Mouse (Mus musculus): ENCODE results near the gene Ccdc184. TPM values are rescaled to one million over a fixed set of nuclear protein-coding genes. Genes with fewer than 3 reads are reported as not detected.

Gene Ccdc184
- polyA plus RNA-seq, 1 experiment, result not detected

DNA sequence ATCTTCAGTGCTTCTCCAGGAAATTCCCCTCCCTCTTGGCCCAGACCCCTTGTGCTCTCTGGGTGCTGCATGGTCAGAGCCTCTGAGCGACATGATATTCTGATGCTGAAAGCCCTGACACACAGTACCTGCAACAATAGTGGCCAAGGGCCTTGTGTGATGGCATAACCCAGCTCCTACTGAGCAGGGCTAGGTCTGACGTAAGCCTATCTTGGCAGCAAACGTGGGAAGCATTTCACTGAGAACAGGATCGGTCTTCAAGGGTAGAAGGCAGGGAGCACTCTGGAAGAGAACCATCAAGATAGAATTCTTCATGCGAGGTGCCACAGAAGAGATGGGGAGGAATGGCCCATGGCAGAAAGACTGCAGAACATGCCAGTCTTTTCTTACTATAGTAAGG lies 1.4 kb upstream of the Ccdc184 start, which contains the start of gene Asb8:
TSS of gene Asb8 (minus strand) at position 101 of the 400 bp plus-strand sequence.
- Histone ChIP-seq H3K36me3 (ENCODE audit: control insufficient read depth) (no peaks in the 10 kb centered on the region), H3K27me3 (ENCODE audit: control insufficient read depth) (peaks cover 67% of the 10 kb centered on the region), H3K4me3 (replicated peaks) (no peak within 1 kb of the TSS), H3K9me3 (ENCODE audit: control insufficient read depth, low read length) (peaks cover 2% of the 10 kb centered on the region; the same call in 1 of the 2 replicates), H3K4me1 (ENCODE audit: control insufficient read depth) (peaks cover 2% of the 10 kb centered on the region)
- TF ChIP-seq TAL1 (IDR thresholded peaks at IDR 0.05; ENCODE audit: low read length), result no peak
- TF ChIP-seq GATA1 (IDR thresholded peaks at IDR 0.05; ENCODE audit: low read length), result no peak

DNA sequence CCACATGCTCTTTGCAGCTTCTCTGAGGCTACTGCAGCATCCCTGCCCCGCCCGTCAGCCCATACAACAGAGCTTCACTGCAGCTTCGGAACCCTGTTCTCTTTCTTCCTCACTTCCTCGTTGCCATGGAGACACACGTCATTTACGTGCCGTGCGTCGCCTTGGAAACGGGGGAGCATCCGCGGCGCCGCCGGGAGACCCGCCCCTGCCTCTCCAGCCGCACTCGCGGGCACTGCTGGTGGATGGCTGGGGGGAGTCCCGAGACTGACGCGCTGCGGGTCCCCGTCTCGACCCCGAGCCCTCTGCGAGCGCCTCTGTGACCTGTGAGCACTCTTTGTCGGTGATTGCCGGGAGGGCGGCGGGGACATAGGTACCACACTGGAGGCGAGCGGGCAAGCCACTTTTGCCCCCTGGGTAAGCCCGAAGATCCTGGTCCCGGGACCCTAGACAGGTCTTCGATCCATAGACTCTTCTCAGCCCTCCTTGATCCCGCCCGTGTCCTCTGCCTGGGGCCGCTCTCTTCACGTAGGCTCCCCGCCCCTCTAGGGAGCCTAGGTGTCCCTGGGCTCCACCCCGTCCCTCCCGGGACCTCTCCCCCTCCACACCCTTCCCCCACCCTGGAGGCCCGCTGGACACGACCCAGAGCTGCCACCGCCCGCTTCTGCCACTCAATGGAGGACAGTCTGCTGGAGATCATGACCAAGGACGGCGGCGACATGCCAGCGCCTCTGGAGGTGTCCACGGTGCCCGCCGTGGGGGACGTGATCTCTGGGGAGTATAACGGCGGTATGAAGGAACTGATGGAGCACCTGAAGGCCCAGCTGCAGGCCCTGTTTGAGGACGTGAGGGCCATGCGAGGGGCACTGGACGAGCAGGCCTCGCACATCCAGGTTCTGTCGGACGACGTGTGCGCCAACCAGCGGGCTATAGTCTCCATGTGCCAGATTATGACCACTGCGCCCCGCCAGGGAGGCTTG lies 975 bp downstream of the Ccdc184 start:
- TF ChIP-seq GATA1 (IDR thresholded peaks at IDR 0.05; ENCODE audit: low read length) (no peak), TAL1 (IDR thresholded peaks at IDR 0.05; ENCODE audit: low read length) (no peak)
- Histone ChIP-seq H3K4me3 (replicated peaks) (no peak overlapping the region), H3K4me1 (ENCODE audit: control insufficient read depth) (peaks cover 2% of the 10 kb centered on the region), H3K27me3 (ENCODE audit: control insufficient read depth) (peaks cover 89% of the 10 kb centered on the region), H3K36me3 (ENCODE audit: control insufficient read depth) (no peaks in the 10 kb centered on the region), H3K9me3 (ENCODE audit: control insufficient read depth, low read length) (peaks cover 2% of the 10 kb centered on the region; the same call in 1 of the 2 replicates)

DNA sequence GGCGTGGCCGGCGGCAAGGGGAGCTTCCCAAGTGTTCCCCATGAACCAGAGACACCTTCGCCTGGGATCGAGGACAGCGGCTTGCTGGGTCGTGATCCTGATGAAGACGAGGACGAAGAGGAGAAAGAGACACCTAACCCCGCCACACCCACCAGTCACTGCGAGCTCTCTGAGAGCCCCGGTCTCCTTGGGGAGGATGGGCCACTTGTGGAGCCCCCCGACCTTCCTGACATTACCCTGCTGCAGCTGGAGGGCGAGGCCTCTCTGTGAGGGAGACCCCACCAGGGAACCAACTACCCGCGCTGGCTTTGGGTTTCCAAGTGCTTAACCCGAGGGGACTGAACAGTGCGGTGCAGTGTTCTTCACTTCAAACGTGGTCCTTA lies 1.7 kb downstream of the Ccdc184 start:
- Histone ChIP-seq H3K9me3 (ENCODE audit: control insufficient read depth, low read length) (peaks cover 2% of the 10 kb centered on the region; the same call in 1 of the 2 replicates), H3K36me3 (ENCODE audit: control insufficient read depth) (no peaks in the 10 kb centered on the region), H3K4me1 (ENCODE audit: control insufficient read depth) (peaks cover 2% of the 10 kb centered on the region), H3K27me3 (ENCODE audit: control insufficient read depth) (peaks cover 93% of the 10 kb centered on the region), H3K4me3 (replicated peaks) (no peak overlapping the region)
- TF ChIP-seq GATA1 (IDR thresholded peaks at IDR 0.05; ENCODE audit: low read length) (no peak), TAL1 (IDR thresholded peaks at IDR 0.05; ENCODE audit: low read length) (no peak)

DNA sequence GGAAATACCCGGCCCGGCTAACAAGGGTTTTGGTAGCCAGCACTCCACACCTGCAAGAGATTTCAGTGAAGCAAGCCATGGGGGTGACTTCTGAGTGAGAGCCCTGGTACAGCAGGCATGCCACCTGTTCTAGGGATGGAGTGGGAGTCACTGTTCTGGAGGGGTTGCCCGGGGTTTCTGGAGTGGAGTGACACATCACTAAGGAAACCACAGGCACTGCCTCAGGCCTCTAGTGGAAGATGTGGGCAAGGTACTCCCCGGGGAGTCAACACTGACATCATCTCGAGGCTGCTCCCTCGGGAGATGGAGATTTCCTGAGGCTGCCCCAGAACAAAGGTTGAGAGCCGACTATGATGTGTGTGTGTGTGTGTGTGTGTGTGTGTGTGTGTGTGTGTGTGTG lies 3.4 kb downstream of the Ccdc184 start:
- H3K36me3 ChIP-seq (ENCODE audit: control insufficient read depth), result no peaks in the 10 kb centered on the region
- peaks cover 80% of the 10 kb centered on the region for H3K27me3 ChIP-seq (ENCODE audit: control insufficient read depth)
- peaks cover 2% of the 10 kb centered on the region; the same call in 1 of the 2 replicates for H3K9me3 ChIP-seq (ENCODE audit: control insufficient read depth, low read length)
- TF ChIP-seq TAL1 (IDR thresholded peaks at IDR 0.05; ENCODE audit: low read length) (no peak), GATA1 (IDR thresholded peaks at IDR 0.05; ENCODE audit: low read length) (no peak)
- peaks cover 2% of the 10 kb centered on the region for H3K4me1 ChIP-seq (ENCODE audit: control insufficient read depth)
- H3K4me3 ChIP-seq (replicated peaks), result no peak overlapping the region

DNA sequence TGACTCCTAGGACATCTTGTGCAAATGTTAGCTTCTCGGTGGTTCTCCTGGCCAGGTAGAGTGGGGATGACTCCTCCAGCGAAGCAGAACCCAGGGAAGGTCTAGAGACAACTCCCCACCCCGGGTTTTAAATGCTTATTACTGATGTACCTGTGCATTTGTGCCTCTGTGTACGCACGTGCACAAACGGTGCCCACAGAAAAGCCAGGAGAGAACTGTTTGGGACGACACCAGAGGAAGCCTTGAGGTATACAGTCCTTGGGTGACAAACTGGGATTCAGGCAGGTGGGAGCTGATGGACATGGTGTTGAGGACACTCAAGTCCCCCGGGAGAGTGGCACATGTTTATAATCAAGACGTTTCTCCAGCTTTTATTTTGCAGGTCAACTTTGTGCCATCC lies 4.0 kb downstream of the Ccdc184 start:
- peaks cover 2% of the 10 kb centered on the region; the same call in 1 of the 2 replicates for H3K9me3 ChIP-seq (ENCODE audit: control insufficient read depth, low read length)
- no peak overlapping the region for H3K4me3 ChIP-seq (replicated peaks)
- no peaks in the 10 kb centered on the region for H3K36me3 ChIP-seq (ENCODE audit: control insufficient read depth)
- H3K27me3 ChIP-seq (ENCODE audit: control insufficient read depth), result peaks cover 74% of the 10 kb centered on the region
- H3K4me1 ChIP-seq (ENCODE audit: control insufficient read depth), result peaks cover 2% of the 10 kb centered on the region
- TF ChIP-seq TAL1 (IDR thresholded peaks at IDR 0.05; ENCODE audit: low read length) (no peak), GATA1 (IDR thresholded peaks at IDR 0.05; ENCODE audit: low read length) (no peak)

DNA sequence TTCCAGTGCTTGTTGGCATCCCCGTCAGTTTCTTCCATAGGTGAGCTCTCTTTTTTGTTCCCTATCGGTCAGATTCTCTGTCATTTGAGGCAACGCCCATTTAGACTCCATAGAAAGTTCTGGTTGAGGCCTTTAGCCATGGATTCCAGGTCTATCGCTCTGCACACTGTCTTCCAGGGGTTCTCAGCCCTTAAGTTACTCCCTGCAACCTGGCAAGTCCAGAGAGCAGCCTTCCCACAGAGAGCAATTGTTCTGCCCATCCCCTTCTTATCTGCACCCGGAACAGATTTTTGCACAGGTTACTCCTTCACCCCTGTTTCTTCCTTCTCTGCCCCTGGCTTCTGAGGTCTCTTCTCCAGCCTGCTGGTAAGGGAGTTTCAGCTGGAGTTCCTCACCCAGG lies 5.2 kb downstream of the Ccdc184 start:
- Histone ChIP-seq H3K36me3 (ENCODE audit: control insufficient read depth) (no peaks in the 10 kb centered on the region), H3K4me1 (ENCODE audit: control insufficient read depth) (peaks cover 2% of the 10 kb centered on the region), H3K27me3 (ENCODE audit: control insufficient read depth) (peaks cover 67% of the 10 kb centered on the region), H3K4me3 (replicated peaks) (no peak overlapping the region), H3K9me3 (ENCODE audit: control insufficient read depth, low read length) (peaks cover 2% of the 10 kb centered on the region; the same call in 1 of the 2 replicates)
- TF ChIP-seq GATA1 (IDR thresholded peaks at IDR 0.05; ENCODE audit: low read length), result no peak
- TF ChIP-seq TAL1 (IDR thresholded peaks at IDR 0.05; ENCODE audit: low read length), result no peak

DNA sequence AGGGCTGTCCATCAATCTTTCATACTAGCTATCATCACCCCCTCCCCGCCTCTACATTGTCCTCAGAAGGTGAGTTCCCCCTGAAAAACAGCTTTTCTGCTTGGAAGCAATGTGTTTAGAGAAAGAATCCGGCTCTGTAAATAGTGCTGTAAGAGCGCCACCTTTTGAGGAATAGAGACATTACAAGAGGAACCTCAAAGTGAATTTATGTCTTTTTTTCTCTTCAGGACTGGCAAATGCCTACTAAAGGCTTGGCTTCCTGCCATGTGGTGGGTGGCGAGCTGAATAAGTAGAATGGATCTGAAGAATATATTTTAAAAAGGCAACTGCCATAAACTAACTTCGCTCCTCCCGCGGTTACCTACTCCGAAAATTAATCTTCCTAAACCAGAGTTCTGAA lies 6.9 kb downstream of the Ccdc184 start:
- no peak overlapping the region for H3K4me3 ChIP-seq (replicated peaks)
- peaks cover 56% of the 10 kb centered on the region for H3K27me3 ChIP-seq (ENCODE audit: control insufficient read depth)
- TF ChIP-seq GATA1 (IDR thresholded peaks at IDR 0.05; ENCODE audit: low read length), result no peak
- no peak for TF ChIP-seq TAL1 (IDR thresholded peaks at IDR 0.05; ENCODE audit: low read length)
- no peaks in the 10 kb centered on the region for H3K36me3 ChIP-seq (ENCODE audit: control insufficient read depth)
- H3K9me3 ChIP-seq (ENCODE audit: control insufficient read depth, low read length), result no peaks in the 10 kb centered on the region
- H3K4me1 ChIP-seq (ENCODE audit: control insufficient read depth), result no peaks in the 10 kb centered on the region

DNA sequence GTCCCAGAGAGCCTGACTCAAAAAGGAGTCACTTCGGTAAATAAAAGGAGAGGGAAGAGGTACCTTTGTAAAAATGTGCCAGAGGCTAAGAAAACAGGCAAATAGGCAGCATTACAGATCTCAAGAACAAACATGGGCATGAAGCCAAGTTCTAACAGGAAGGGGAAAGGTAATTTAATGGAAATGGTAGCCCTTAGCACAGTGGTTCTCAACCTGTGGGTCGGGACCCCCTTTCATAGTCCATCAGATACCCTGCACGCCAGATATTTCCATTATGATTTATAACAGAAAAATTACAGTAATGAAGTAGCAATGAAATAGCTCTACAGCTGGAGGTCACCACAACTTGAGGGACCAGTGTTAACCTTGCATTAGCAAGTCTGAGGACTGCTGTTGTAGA lies 10.4 kb downstream of the Ccdc184 start:
- peaks cover 53% of the 10 kb centered on the region for H3K27me3 ChIP-seq (ENCODE audit: control insufficient read depth)
- H3K36me3 ChIP-seq (ENCODE audit: control insufficient read depth), result no peaks in the 10 kb centered on the region
- no peaks in the 10 kb centered on the region for H3K9me3 ChIP-seq (ENCODE audit: control insufficient read depth, low read length)
- no peak for TF ChIP-seq GATA1 (IDR thresholded peaks at IDR 0.05; ENCODE audit: low read length)
- no peak for TF ChIP-seq TAL1 (IDR thresholded peaks at IDR 0.05; ENCODE audit: low read length)
- H3K4me1 ChIP-seq (ENCODE audit: control insufficient read depth), result peaks cover 11% of the 10 kb centered on the region
- H3K4me3 ChIP-seq (replicated peaks), result no peak overlapping the region

DNA sequence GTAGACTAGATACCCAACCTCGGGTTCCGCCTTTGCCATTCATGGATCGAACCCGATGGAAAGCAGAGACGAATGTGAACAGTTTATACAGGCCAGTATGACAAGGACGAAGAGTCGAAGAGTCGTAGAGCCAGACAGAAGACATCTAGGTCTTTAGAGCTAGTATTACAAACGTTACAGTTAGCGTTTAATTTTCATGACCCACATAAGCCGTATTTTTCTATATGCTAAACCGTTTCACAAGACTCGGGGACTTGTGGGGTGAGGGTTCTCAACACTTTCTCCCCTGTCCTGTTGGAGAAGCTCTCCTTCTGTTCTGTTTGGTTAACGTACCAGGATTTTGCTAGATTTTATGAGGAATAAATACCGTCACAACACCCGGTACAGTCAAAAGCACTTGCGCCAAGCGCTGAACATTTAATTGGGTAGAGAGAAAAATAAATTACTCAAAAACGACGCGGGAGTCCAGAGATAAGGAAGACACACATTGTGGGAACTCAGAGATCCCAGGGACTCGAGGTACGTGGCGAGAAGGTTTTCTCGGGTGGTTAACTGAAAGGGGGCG lies 13.7 kb downstream of the Ccdc184 start:
- no peaks in the 10 kb centered on the region for H3K36me3 ChIP-seq (ENCODE audit: control insufficient read depth)
- H3K27me3 ChIP-seq (ENCODE audit: control insufficient read depth), result peaks cover 44% of the 10 kb centered on the region
- TF ChIP-seq GATA1 (IDR thresholded peaks at IDR 0.05; ENCODE audit: low read length), result no peak
- no peak for TF ChIP-seq TAL1 (IDR thresholded peaks at IDR 0.05; ENCODE audit: low read length)
- peak overlapping the region; percentile 61 for H3K4me3 ChIP-seq (replicated peaks)
- H3K9me3 ChIP-seq (ENCODE audit: control insufficient read depth, low read length), result no peaks in the 10 kb centered on the region
- peaks cover 11% of the 10 kb centered on the region for H3K4me1 ChIP-seq (ENCODE audit: control insufficient read depth)
